Mouse (Mus musculus): ENCODE results near the gene Aktip. TPM values are rescaled to one million over a fixed set of nuclear protein-coding genes. Genes with fewer than 3 reads are reported as not detected.

The Aktip gene
- polyA plus RNA-seq, 1 experiment from 2014 or later = 38.1 TPM

DNA sequence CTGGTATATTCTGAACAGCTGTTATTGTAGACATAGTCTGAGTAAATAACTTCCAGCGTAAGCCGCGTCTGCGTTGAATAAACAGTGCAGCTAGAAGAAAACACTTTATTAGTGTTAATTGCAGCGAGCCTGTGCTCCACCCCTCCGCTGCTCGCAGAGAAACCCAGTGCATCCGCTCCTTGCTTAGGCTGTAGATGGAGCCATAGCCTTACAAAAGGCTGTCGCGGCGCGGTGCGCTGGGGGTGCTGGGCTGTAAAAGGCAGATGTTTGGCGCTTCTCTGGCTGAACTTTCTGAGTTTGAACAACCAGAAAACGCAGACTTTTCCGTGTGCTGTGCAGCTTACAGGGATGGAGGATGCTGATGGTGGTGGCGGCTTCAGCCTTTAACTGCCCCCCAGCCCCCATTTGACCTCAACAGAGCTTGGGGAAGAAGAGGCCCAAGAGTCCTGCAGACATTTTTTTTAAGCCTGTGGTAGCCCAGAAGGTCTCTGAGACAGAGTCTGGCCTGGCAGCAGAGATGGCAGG, 8.9 kb downstream of the Aktip start:
- H3K9ac ChIP-seq = peak overlapping the region; percentile 57
- H3K27ac ChIP-seq (replicated peaks) = no peak overlapping the region
- H3K4me1 ChIP-seq = peaks cover 4% of the 10 kb centered on the region; the same call in 1 of the 2 replicates
- H3K4me3 ChIP-seq = peak overlapping the region; percentile 25
- peak overlapping the region; percentile 59 for H3K4me2 ChIP-seq
- no peaks in the 10 kb centered on the region for H3K36me3 ChIP-seq
- no peaks in the 10 kb centered on the region for H3K9me3 ChIP-seq
- peaks cover 30% of the 10 kb centered on the region for H3K27me3 ChIP-seq (replicated peaks)
- WGBS = 6% methylated on average over 17 of the region's 17 CpGs
- no peak for ATAC-seq (ENCODE audit: extremely low read depth, insufficient number of reproducible peaks, low FRiP score, low TSS enrichment)

DNA sequence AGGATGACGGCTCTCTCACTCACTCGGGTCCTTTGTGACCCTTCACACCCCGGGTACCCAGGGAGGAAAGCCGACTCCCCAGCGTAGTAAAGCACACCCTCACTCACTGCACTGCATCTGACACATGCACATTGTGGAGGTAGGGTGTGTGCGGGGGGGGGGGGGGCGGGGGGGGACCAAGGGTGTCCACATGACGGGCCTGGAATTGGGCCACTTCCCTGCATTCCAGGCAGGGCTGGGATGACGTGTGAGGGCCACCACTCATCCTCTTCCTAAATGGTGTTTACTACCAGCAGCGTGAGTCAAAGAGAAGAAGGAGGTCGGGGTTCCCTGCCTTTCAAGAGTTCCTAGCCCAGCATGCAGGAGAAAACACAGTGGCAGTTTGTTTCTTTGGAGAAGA, 11.6 kb downstream of the Aktip start:
- Histone ChIP-seq H3K27ac (replicated peaks) (no peak overlapping the region), H3K9ac (no peak overlapping the region), H3K36me3 (no peaks in the 10 kb centered on the region), H3K4me2 (no peak overlapping the region), H3K9me3 (0 out of 2 replicates have a peak, but pooled peaks cover 10% of the 10 kb centered on the region), H3K27me3 (replicated peaks) (peaks cover 27% of the 10 kb centered on the region), H3K4me1 (peaks cover 4% of the 10 kb centered on the region; the same call in 1 of the 2 replicates), H3K4me3 (no peak overlapping the region)
- no peak for ATAC-seq (ENCODE audit: extremely low read depth, insufficient number of reproducible peaks, low FRiP score, low TSS enrichment)
- 55% methylated on average over 11 of the region's 11 CpGs for WGBS

DNA sequence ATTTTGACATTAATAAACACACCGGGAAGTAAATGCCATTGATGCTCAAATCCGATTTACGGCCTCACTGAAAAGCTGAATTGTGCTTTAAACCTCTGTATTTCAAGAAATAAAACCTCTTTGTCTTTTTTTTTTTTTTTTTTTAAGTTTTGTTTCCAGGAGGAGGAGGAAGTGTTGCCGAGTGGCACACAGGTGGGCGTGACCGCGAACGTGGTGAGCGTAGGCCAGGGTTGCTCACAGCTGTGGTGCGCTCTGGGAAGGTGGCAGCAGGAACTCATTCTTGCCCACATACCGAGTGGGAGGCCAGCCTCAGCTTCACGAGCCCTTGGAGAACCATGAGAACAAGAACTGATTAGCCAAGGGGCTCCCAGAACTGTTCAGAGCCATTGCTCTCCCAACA, 13.4 kb downstream of the Aktip start:
- Histone ChIP-seq H3K36me3 (no peaks in the 10 kb centered on the region), H3K9ac (no peak overlapping the region), H3K4me2 (no peak overlapping the region), H3K4me1 (peaks cover 4% of the 10 kb centered on the region; the same call in 1 of the 2 replicates), H3K27me3 (replicated peaks) (peaks cover 23% of the 10 kb centered on the region), H3K27ac (replicated peaks) (no peak overlapping the region), H3K9me3 (0 out of 2 replicates have a peak, but pooled peaks cover 10% of the 10 kb centered on the region), H3K4me3 (no peak overlapping the region)
- WGBS = 70% methylated on average over 12 of the region's 12 CpGs
- ATAC-seq (ENCODE audit: extremely low read depth, insufficient number of reproducible peaks, low FRiP score, low TSS enrichment) = no peak

DNA sequence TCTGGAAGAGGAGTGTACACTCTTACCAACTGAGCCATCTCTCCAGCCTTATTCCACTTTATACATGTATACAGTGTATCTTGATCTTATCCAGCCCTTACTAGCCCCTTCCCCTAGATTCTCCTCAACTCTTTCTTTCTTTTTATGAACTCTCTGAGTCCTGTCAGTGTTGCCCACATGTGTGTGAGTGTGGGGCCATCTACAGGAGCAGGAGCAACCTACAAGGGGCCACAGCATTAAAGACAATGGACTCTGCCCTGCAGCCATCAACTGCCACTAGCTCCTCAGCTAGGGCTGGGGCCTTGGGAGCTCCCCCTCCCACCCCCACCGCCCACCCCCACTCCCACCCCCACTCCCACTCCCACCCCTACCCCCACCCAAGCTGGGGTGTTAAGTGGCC, 22.1 kb downstream of the Aktip start:
- ATAC-seq (ENCODE audit: extremely low read depth, insufficient number of reproducible peaks, low FRiP score, low TSS enrichment) = no peak

DNA sequence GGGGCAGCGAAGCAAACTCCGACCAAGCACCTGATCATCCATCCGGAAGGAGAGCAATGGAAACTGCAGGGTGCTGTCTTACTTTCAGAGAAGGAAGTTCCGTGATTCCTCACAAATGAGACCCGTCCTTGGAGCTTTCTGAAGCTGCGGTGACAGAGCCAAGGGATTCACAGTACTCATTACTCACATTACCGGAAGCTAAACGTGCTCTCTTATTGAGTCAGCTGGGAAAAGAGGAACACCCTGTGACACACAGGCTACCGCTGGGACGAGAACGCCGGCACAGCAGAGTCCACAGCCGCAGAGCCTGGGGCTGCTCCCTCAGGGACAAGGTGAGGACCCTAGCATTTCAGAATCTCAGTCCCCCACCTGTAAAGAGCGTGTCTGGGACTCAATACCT, 23.6 kb downstream of the Aktip start:
- Histone ChIP-seq H3K4me1 (no peaks in the 10 kb centered on the region), H3K36me3 (no peaks in the 10 kb centered on the region), H3K9ac (no peak overlapping the region), H3K4me3 (no peak overlapping the region), H3K9me3 (no peaks in the 10 kb centered on the region), H3K4me2 (no peak overlapping the region), H3K27me3 (replicated peaks) (no peaks in the 10 kb centered on the region), H3K27ac (replicated peaks) (no peak overlapping the region)
- 74% methylated on average over 14 of the region's 14 CpGs for WGBS
- ATAC-seq (ENCODE audit: extremely low read depth, insufficient number of reproducible peaks, low FRiP score, low TSS enrichment) = no peak

More for the DNA sequence above, 22.1 kb downstream of the Aktip start:
- Histone ChIP-seq H3K27ac (replicated peaks) (no peak overlapping the region), H3K9me3 (no peaks in the 10 kb centered on the region), H3K4me1 (no peaks in the 10 kb centered on the region), H3K4me2 (no peak overlapping the region), H3K27me3 (replicated peaks) (no peaks in the 10 kb centered on the region), H3K9ac (no peak overlapping the region), H3K36me3 (no peaks in the 10 kb centered on the region), H3K4me3 (no peak overlapping the region)
- WGBS = 33% methylated on average over 1 of the region's 1 CpGs

DNA sequence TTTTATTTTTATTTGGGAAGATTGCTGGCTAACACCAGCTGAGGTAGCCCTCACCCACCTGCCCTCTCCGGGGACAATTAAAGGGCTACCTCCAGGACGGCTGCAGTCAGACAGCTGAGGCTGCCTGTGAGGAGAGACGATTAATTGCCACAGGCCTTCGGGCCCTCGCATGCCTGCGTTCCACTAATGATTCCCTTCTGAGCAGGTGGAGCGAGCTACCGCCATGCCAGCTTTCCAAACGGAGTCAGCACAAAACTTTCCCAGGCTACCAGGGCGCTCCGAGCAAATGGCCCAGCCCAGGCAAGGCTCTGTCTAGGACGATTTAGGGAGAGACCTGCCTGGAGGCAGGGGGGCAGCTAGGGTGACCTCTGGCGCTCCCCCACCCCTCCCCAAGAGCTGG, 28.2 kb downstream of the Aktip start:
- Histone ChIP-seq H3K4me3 (no peak overlapping the region), H3K9ac (no peak overlapping the region), H3K4me2 (no peak overlapping the region), H3K9me3 (no peaks in the 10 kb centered on the region), H3K27ac (replicated peaks) (no peak overlapping the region), H3K4me1 (no peaks in the 10 kb centered on the region), H3K36me3 (no peaks in the 10 kb centered on the region), H3K27me3 (replicated peaks) (no peaks in the 10 kb centered on the region)
- ATAC-seq (ENCODE audit: extremely low read depth, insufficient number of reproducible peaks, low FRiP score, low TSS enrichment) = no peak
- WGBS = 69% methylated on average over 13 of the region's 13 CpGs

DNA sequence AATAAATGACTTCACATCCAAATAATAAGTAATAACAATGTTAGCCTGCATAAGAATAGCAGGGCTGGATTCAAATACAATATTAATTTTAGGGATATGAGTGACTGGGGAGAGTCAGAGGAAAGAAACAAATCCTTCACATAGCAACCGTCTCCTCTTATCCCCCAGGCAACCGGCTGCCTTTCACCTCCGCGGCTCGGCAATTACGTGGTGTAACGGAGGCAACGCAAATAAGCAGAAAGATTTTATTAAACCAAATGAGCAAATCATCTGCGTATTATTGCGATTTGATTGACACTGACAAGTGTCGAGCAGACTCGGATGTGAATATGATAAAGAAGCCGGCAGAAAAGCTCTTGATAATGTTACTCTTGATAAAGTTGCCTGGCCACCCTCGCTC, 28.9 kb downstream of the Aktip start:
- ATAC-seq (ENCODE audit: extremely low read depth, insufficient number of reproducible peaks, low FRiP score, low TSS enrichment) = no peak
- 69% methylated on average over 14 of the region's 14 CpGs for WGBS

DNA sequence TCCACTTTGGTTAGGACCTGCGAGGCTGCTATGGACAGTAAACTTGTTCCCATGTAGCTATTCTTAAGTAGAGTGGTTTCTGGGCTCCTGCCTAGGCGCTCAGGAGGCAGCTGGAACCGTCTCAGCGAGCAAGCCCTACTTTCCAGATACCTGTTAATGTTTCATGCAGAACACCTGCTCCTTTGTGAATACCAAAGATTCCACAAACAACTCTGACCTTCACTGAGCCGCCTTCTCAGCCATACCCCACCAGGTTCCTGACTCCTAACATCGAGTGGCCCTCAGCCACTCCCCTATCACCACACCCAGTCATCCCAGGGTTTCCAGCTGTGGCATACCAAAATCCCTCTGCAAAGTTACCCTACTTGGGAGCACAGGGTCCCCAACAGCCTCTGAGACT, 29.6 kb downstream of the Aktip start:
- H3K4me2 ChIP-seq = no peak overlapping the region
- 69% methylated on average over 6 of the region's 6 CpGs for WGBS
- H3K27me3 ChIP-seq (replicated peaks) = no peaks in the 10 kb centered on the region
- no peak overlapping the region for H3K27ac ChIP-seq (replicated peaks)
- ATAC-seq (ENCODE audit: extremely low read depth, insufficient number of reproducible peaks, low FRiP score, low TSS enrichment) = no peak
- H3K36me3 ChIP-seq = no peaks in the 10 kb centered on the region
- H3K9ac ChIP-seq = no peak overlapping the region
- H3K9me3 ChIP-seq = no peaks in the 10 kb centered on the region
- H3K4me3 ChIP-seq = no peak overlapping the region
- no peaks in the 10 kb centered on the region for H3K4me1 ChIP-seq

More for the DNA sequence above, 28.9 kb downstream of the Aktip start:
- no peak overlapping the region for H3K4me3 ChIP-seq
- H3K9ac ChIP-seq = no peak overlapping the region
- no peaks in the 10 kb centered on the region for H3K27me3 ChIP-seq (replicated peaks)
- H3K36me3 ChIP-seq = no peaks in the 10 kb centered on the region
- H3K9me3 ChIP-seq = no peaks in the 10 kb centered on the region
- H3K4me2 ChIP-seq = no peak overlapping the region
- H3K27ac ChIP-seq (replicated peaks) = no peak overlapping the region
- H3K4me1 ChIP-seq = no peaks in the 10 kb centered on the region

DNA sequence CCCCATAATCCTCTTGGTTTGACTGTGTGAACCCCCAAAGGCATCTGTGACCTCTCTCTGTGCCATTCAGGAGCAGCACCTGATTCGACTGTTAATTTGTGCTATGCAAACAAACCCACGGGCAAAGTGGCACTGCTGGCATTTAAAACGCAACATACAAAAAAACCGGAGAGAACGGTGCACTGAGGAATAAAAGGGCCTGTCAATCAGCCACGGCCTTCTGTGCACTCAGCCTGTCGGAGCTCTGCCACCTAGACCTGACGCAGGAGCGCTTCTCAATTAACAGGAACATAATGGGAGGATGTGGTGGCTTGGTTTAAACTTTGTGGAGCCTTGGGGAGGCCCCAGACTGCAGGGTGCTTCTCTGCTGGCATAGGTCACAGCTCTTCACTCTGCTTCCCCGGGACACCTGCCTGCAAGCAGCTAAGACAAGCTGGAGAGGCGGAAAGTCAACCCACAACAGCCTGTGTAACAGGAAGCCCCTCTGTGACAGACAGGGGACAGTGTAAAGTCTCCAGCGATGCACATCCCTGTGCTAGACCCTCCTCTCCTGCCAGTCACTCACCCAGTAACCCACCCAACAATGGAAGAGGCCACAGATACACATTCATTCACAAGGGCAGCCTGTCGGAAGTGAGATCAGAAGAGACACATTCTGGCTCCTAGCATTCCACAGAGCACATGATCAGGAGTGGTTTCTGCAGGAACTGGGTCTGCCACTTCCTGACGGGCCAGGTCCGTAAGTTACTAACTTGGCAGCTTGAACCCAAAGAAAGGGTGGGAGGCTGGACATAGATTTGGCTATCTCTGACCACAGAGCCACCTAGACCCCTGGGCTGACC, 39.6 kb downstream of the Aktip start:
- no peak overlapping the region for H3K4me2 ChIP-seq
- H3K4me1 ChIP-seq = no peaks in the 10 kb centered on the region
- no peak overlapping the region for H3K4me3 ChIP-seq
- 67% methylated on average over 15 of the region's 15 CpGs for whole genome bisulfite sequencing
- H3K27ac ChIP-seq (replicated peaks) = no peak overlapping the region
- no peak overlapping the region for H3K9ac ChIP-seq
- no peak for ATAC-seq (ENCODE audit: extremely low read depth, insufficient number of reproducible peaks, low FRiP score, low TSS enrichment)
- peaks cover 6% of the 10 kb centered on the region; the same call in 1 of the 2 replicates for H3K9me3 ChIP-seq
- H3K36me3 ChIP-seq = no peaks in the 10 kb centered on the region
- H3K27me3 ChIP-seq (replicated peaks) = no peaks in the 10 kb centered on the region

DNA sequence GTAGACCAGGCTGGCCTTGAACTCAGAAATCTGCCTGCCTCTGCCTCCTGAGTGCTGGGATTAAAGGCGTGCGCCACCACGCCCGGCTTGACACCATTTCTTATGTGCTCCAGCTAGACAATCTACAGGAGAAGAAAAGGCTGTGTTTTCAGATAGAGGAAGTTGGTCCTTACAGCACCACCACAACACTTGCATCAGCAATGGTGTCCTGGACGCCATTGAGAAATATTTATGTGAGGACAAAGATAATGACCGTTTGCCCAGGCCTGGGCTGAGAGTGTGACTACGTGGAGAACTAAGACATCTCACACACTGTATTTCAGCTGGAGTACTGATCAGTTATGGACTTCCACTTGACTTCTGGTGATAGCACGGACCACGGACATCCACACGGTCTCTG, 41.2 kb downstream of the Aktip start:
- 86% methylated on average over 10 of the region's 10 CpGs for WGBS
- 0 out of 2 replicates have a peak, but pooled peaks cover 2% of the 10 kb centered on the region for H3K9me3 ChIP-seq
- H3K27ac ChIP-seq (replicated peaks) = no peak overlapping the region
- no peak for ATAC-seq (ENCODE audit: extremely low read depth, insufficient number of reproducible peaks, low FRiP score, low TSS enrichment)
- H3K27me3 ChIP-seq (replicated peaks) = no peaks in the 10 kb centered on the region
- no peak overlapping the region for H3K9ac ChIP-seq
- no peaks in the 10 kb centered on the region for H3K4me1 ChIP-seq
- H3K36me3 ChIP-seq = no peaks in the 10 kb centered on the region
- no peak overlapping the region for H3K4me2 ChIP-seq
- no peak overlapping the region for H3K4me3 ChIP-seq

DNA sequence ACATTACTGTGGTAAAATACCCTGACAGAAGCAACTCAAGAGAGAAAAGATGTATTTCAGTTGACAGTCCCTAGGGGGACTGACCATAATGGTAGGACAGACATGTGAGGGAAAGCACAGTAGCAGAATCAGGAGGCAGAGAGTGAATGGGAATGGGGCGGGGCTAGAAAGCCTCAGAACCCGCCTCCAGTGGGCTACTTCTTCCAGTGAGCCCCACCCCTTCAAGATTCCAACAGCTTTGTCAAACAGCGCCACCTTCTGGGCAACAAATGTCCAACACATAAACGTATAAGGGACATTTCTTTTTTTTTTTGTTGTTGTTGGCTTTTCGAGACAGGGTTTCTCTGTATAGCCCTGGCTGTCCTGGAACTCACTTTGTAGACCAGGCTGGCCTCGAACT, 45.2 kb downstream of the Aktip start:
- H3K36me3 ChIP-seq = no peaks in the 10 kb centered on the region
- H3K9ac ChIP-seq = no peak overlapping the region
- no peak overlapping the region for H3K4me2 ChIP-seq
- no peaks in the 10 kb centered on the region for H3K4me1 ChIP-seq
- no peaks in the 10 kb centered on the region for H3K27me3 ChIP-seq (replicated peaks)
- H3K9me3 ChIP-seq = peaks cover 11% of the 10 kb centered on the region; the same call in 1 of the 2 replicates
- no peak overlapping the region for H3K4me3 ChIP-seq
- 44% methylated on average over 6 of the region's 6 CpGs for WGBS
- no peak overlapping the region for H3K27ac ChIP-seq (replicated peaks)
- ATAC-seq (ENCODE audit: extremely low read depth, insufficient number of reproducible peaks, low FRiP score, low TSS enrichment) = no peak

DNA sequence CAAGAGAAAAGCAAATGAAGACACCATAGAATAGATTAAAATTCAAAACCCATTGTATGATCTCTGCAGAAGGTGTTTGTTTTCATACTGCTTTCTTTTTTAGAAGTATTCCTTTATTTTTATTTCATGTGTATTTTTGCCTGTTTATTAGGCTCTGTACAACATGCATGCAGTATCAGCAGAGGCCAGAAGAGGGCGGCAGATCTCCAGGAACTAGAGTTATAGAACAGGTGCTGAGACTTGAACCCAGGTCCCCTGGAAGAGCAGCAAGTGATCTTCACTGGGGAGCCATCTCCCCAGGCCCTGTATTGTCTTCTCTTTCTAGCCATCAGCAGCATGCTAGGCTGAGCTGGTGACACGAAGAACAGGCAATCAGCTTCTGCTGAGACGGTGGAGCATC, 45.9 kb downstream of the Aktip start:
- Histone ChIP-seq H3K9me3 (peaks cover 11% of the 10 kb centered on the region; the same call in 1 of the 2 replicates), H3K27ac (replicated peaks) (no peak overlapping the region), H3K4me1 (peaks cover 1% of the 10 kb centered on the region; the same call in 1 of the 2 replicates), H3K36me3 (no peaks in the 10 kb centered on the region), H3K27me3 (replicated peaks) (no peaks in the 10 kb centered on the region), H3K4me3 (no peak overlapping the region), H3K4me2 (no peak overlapping the region), H3K9ac (no peak overlapping the region)
- WGBS = 73% methylated on average over 3 of the region's 3 CpGs
- ATAC-seq (ENCODE audit: extremely low read depth, insufficient number of reproducible peaks, low FRiP score, low TSS enrichment) = no peak

Data from heart, embryonic 13.5 days (tissue).